In genomic region chr8:44155705-44156321, GRCm38 (mm10) we compare ENCODE assay signal across 28 mouse cellular contexts.
DNase-seq lines count a peak whose midpoint lies in the region; ATAC-seq and TF ChIP-seq lines count a peak whose summit lies in the region.
"Had no signal": no experiment of that assay in that cellular context is flagged by ENCODE, and none has a peak within 500 bp of the region (broad histone marks: within the 10 kb centered on the region; RNA-seq: fewer than 3 reads in every experiment).

No protein-coding gene starts in this region.

- H3K4me2 ChIP-seq in kidney, postnatal 0 days (ENCODE audit: low read length), result no peak overlapping the region
- H3K4me2 ChIP-seq in hindbrain, embryonic 13.5 days, result no peak overlapping the region
- H3K4me2 ChIP-seq: embryonic facial prominence, embryonic 15.5 days; liver, embryonic 15.5 days; midbrain, embryonic 13.5 days had no signal

- peak; percentile 16 for DNase-seq in kidney, postnatal 0 days (ENCODE audit: low spot score)
- DNase-seq in kidney, postnatal 14 days, result no peak
- peak; percentile 7 for DNase-seq in brain, embryonic 14.5 days (ENCODE audit: low read depth)
- DNase-seq in lung, postnatal 36 days, result peak; percentile 57
- DNase-seq in heart, postnatal 4 days, result no peak
- DNase-seq in c-Kit-positive CD71-positive TER-119-positive erythroid progenitor cells, embryonic 14.5 days (ENCODE audit: low spot score), result no peak
- DNase-seq: adrenal gland, postnatal 36 days; cerebellum, adult 8-10 months; cerebellum, postnatal 25 days; gastrocnemius, postnatal 14 days; heart, postnatal 14 days; kidney, adult 8-10 months; kidney, postnatal 10 days; layer of hippocampus, adult 9-11 months; liver; retina, postnatal 1 day; right cerebral cortex, postnatal 14 days; spleen, adult 18-20 months; thymus, postnatal 25 days had no signal

- H3K4me3 ChIP-seq in kidney, postnatal 0 days (replicated peaks; ENCODE audit: low read depth, low read length), result no peak overlapping the region
- no peak overlapping the region for H3K4me3 ChIP-seq in hindbrain, embryonic 13.5 days
- H3K4me3 ChIP-seq: embryonic facial prominence, embryonic 10.5 days; embryonic facial prominence, embryonic 15.5 days; liver, embryonic 15.5 days; midbrain, embryonic 13.5 days had no signal

- H3K9ac ChIP-seq in kidney, postnatal 0 days (ENCODE audit: low read depth, low read length), result no peak overlapping the region
- no peak overlapping the region for H3K9ac ChIP-seq in hindbrain, embryonic 13.5 days
- H3K9ac ChIP-seq: embryonic facial prominence, embryonic 15.5 days; liver, embryonic 15.5 days; midbrain, embryonic 13.5 days had no signal

- no peaks in the 10 kb centered on the region for H3K4me1 ChIP-seq in kidney, postnatal 0 days (replicated peaks; ENCODE audit: insufficient read depth, low read length)
- 0 out of 2 replicates have a peak, but pooled peaks cover 3% of the 10 kb centered on the region for H3K4me1 ChIP-seq in hindbrain, embryonic 13.5 days (replicated peaks)
- H3K4me1 ChIP-seq: embryonic facial prominence, embryonic 10.5 days; embryonic facial prominence, embryonic 15.5 days; liver, embryonic 15.5 days; midbrain, embryonic 13.5 days had no signal

- H3K27me3 ChIP-seq in kidney, postnatal 0 days (ENCODE audit: insufficient read depth, low read length), result no peaks in the 10 kb centered on the region
- no peaks in the 10 kb centered on the region for H3K27me3 ChIP-seq in hindbrain, embryonic 13.5 days
- H3K27me3 ChIP-seq: embryonic facial prominence, embryonic 15.5 days; liver, embryonic 15.5 days; midbrain, embryonic 13.5 days had no signal

- H3K36me3 ChIP-seq in kidney, postnatal 0 days (ENCODE audit: insufficient read depth, low read length), result no peaks in the 10 kb centered on the region
- no peaks in the 10 kb centered on the region for H3K36me3 ChIP-seq in hindbrain, embryonic 13.5 days
- H3K36me3 ChIP-seq: embryonic facial prominence, embryonic 10.5 days; embryonic facial prominence, embryonic 15.5 days; liver, embryonic 15.5 days; midbrain, embryonic 13.5 days had no signal

- TF ChIP-seq POLR2A in brain, embryonic 14.5 days (IDR thresholded peaks at IDR 0.05; ENCODE audit: borderline replicate concordance, extremely low read depth, insufficient read depth, insufficient read length, poor library complexity, severe bottlenecking), result no peak

- no peaks in the 10 kb centered on the region for H3K9me3 ChIP-seq in kidney, postnatal 0 days (replicated peaks; ENCODE audit: low read length)
- no peaks in the 10 kb centered on the region for H3K9me3 ChIP-seq in hindbrain, embryonic 13.5 days
- H3K9me3 ChIP-seq: embryonic facial prominence, embryonic 10.5 days; embryonic facial prominence, embryonic 15.5 days; liver, embryonic 15.5 days; midbrain, embryonic 13.5 days had no signal

- ATAC-seq in kidney, postnatal 0 days (replicated peaks; ENCODE audit: low FRiP score, low read depth), result no peak
- no peak for ATAC-seq in hindbrain, embryonic 13.5 days (ENCODE audit: low FRiP score)
- ATAC-seq: CD4-positive, CD25-positive, alpha-beta regulatory T cell, adult 4 months; forebrain, embryonic 14.5 days; intestine, embryonic 16.5 days; midbrain, embryonic 13.5 days had no signal

- H3K27ac ChIP-seq in kidney, postnatal 0 days, result no peak overlapping the region
- H3K27ac ChIP-seq in hindbrain, embryonic 13.5 days, result no peak overlapping the region
- H3K27ac ChIP-seq: embryonic facial prominence, embryonic 10.5 days; embryonic facial prominence, embryonic 15.5 days; liver, embryonic 15.5 days; macrophage; midbrain, embryonic 13.5 days had no signal

- 56% methylated on average over 8 of the region's 8 CpGs for WGBS in kidney, postnatal 0 days
- 86% methylated on average over 8 of the region's 8 CpGs for WGBS in hindbrain, embryonic 13.5 days

- TF ChIP-seq CTCF in kidney, postnatal 0 days (IDR thresholded peaks at IDR 0.05; ENCODE audit: low read depth), result no peak
- TF ChIP-seq CTCF in brain, embryonic 14.5 days (IDR thresholded peaks at IDR 0.05; ENCODE audit: borderline replicate concordance, extremely low read depth, insufficient read depth, insufficient read length), result no peak

Comparison
In these comparisons a context has a peak if more than half of its experiments do, and no peak if none do; other contexts are left out.
1. DNase-seq: peak in kidney, postnatal 0 days (single experiment), brain, embryonic 14.5 days (single experiment) and lung, postnatal 36 days (single experiment); none in kidney, postnatal 14 days (single experiment), heart, postnatal 4 days (single experiment) and c-Kit-positive CD71-positive TER-119-positive erythroid progenitor cells, embryonic 14.5 days (single experiment).